Mouse (Mus musculus): ENCODE measurements around the gene Dclk1. TPM values are rescaled to one million over a fixed set of nuclear protein-coding genes. Genes with fewer than 3 reads are reported as not detected.

Gene Dclk1
- polyA plus RNA-seq, 1 experiment from 2014 or later = 44.8 TPM

- no peaks in the 10 kb centered on the region for H3K9me3 ChIP-seq
- H3K4me1 ChIP-seq = peaks cover 48% of the 10 kb centered on the region
- 86% methylated on average over 5 of the region's 5 CpGs for WGBS
- H3K27me3 ChIP-seq (replicated peaks; ENCODE audit: low read depth, poor library complexity, severe bottlenecking) = no peaks in the 10 kb centered on the region; the same call in 1 of the 2 replicates
- DNase-seq (ENCODE audit: low spot score) = no peak
- H3K36me3 ChIP-seq (replicated peaks) = no peaks in the 10 kb centered on the region
- H3K4me3 ChIP-seq = no peak overlapping the region
- H3K27ac ChIP-seq (replicated peaks) = no peak overlapping the region
Measured at GRCm38 (mm10) chr3:55528012-55528411, 285.8 kb downstream of the Dclk1 start.

- Histone ChIP-seq H3K27ac (replicated peaks) (no peak overlapping the region), H3K4me1 (peaks cover 41% of the 10 kb centered on the region), H3K4me3 (no peak overlapping the region), H3K27me3 (replicated peaks; ENCODE audit: low read depth, poor library complexity, severe bottlenecking) (no peaks in the 10 kb centered on the region; the same call in 1 of the 2 replicates), H3K9me3 (no peaks in the 10 kb centered on the region), H3K36me3 (replicated peaks) (no peaks in the 10 kb centered on the region)
- WGBS = 89% methylated on average over 2 of the region's 2 CpGs
- no peak for DNase-seq (ENCODE audit: low spot score)
Measured at GRCm38 (mm10) chr3:55529414-55529813, 287.2 kb downstream of the Dclk1 start.

- no peak for DNase-seq (ENCODE audit: low spot score)
- Histone ChIP-seq H3K4me3 (no peak overlapping the region), H3K27ac (replicated peaks) (no peak overlapping the region), H3K27me3 (replicated peaks; ENCODE audit: low read depth, poor library complexity, severe bottlenecking) (no peaks in the 10 kb centered on the region; the same call in 1 of the 2 replicates), H3K9me3 (no peaks in the 10 kb centered on the region), H3K4me1 (peaks cover 44% of the 10 kb centered on the region), H3K36me3 (replicated peaks) (no peaks in the 10 kb centered on the region)
- 76% methylated on average over 14 of the region's 14 CpGs for WGBS
Measured at GRCm38 (mm10) chr3:55531204-55532044, 289.3 kb downstream of the Dclk1 start.

GRCm38 (mm10) chr3:55532175-55532973, 290.2 kb downstream of the Dclk1 start:
- 90% methylated on average over 17 of the region's 17 CpGs for WGBS

GRCm38 (mm10) chr3:55535591-55536200, 293.5 kb downstream of the Dclk1 start:
- WGBS = 81% methylated on average over 9 of the region's 9 CpGs
- Histone ChIP-seq H3K27me3 (replicated peaks; ENCODE audit: low read depth, poor library complexity, severe bottlenecking) (no peaks in the 10 kb centered on the region; the same call in 1 of the 2 replicates), H3K27ac (replicated peaks) (no peak overlapping the region)

More at GRCm38 (mm10) chr3:55532175-55532973, 290.2 kb downstream of the Dclk1 start:
- H3K9me3 ChIP-seq = no peaks in the 10 kb centered on the region
- H3K4me3 ChIP-seq = no peak overlapping the region
- no peaks in the 10 kb centered on the region for H3K36me3 ChIP-seq (replicated peaks)
- DNase-seq (ENCODE audit: low spot score) = no peak
- H3K27ac ChIP-seq (replicated peaks) = no peak overlapping the region; the same call in 1 of the 2 replicates
- H3K4me1 ChIP-seq = peaks cover 50% of the 10 kb centered on the region
- H3K27me3 ChIP-seq (replicated peaks; ENCODE audit: low read depth, poor library complexity, severe bottlenecking) = no peaks in the 10 kb centered on the region; the same call in 1 of the 2 replicates

GRCm38 (mm10) chr3:55536901-55537300, 294.7 kb downstream of the Dclk1 start:
- H3K27ac ChIP-seq (replicated peaks) = peak overlapping the region; percentile 48; the same call in 1 of the 2 replicates
- WGBS = 42% methylated on average over 6 of the region's 6 CpGs
- H3K27me3 ChIP-seq (replicated peaks; ENCODE audit: low read depth, poor library complexity, severe bottlenecking) = peaks cover 2% of the 10 kb centered on the region; the same call in 1 of the 2 replicates
- no peaks in the 10 kb centered on the region for H3K9me3 ChIP-seq
- no peak for DNase-seq (ENCODE audit: low spot score)
- peaks cover 65% of the 10 kb centered on the region for H3K4me1 ChIP-seq
- H3K4me3 ChIP-seq = no peak overlapping the region
- no peaks in the 10 kb centered on the region for H3K36me3 ChIP-seq (replicated peaks)

More at GRCm38 (mm10) chr3:55535591-55536200, 293.5 kb downstream of the Dclk1 start:
- no peaks in the 10 kb centered on the region for H3K9me3 ChIP-seq
- H3K4me3 ChIP-seq = no peak overlapping the region
- peaks cover 75% of the 10 kb centered on the region for H3K4me1 ChIP-seq
- DNase-seq (ENCODE audit: low spot score) = no peak
- H3K36me3 ChIP-seq (replicated peaks) = no peaks in the 10 kb centered on the region

GRCm38 (mm10) chr3:55537714-55538113, 295.6 kb downstream of the Dclk1 start:
- 42% methylated on average over 5 of the region's 5 CpGs for WGBS
- Histone ChIP-seq H3K36me3 (replicated peaks) (no peaks in the 10 kb centered on the region), H3K4me3 (no peak overlapping the region), H3K27ac (replicated peaks) (peak overlapping the region; percentile 60), H3K9me3 (no peaks in the 10 kb centered on the region), H3K27me3 (replicated peaks; ENCODE audit: low read depth, poor library complexity, severe bottlenecking) (peaks cover 2% of the 10 kb centered on the region; the same call in 1 of the 2 replicates), H3K4me1 (peaks cover 68% of the 10 kb centered on the region)
- no peak for DNase-seq (ENCODE audit: low spot score)

GRCm38 (mm10) chr3:55539400-55539799, 297.2 kb downstream of the Dclk1 start:
- DNase-seq (ENCODE audit: low spot score) = peak; percentile 9
- Histone ChIP-seq H3K27ac (replicated peaks) (no peak overlapping the region; the same call in 1 of the 2 replicates), H3K9me3 (no peaks in the 10 kb centered on the region), H3K4me1 (peaks cover 72% of the 10 kb centered on the region), H3K4me3 (no peak overlapping the region), H3K36me3 (replicated peaks) (no peaks in the 10 kb centered on the region), H3K27me3 (replicated peaks; ENCODE audit: low read depth, poor library complexity, severe bottlenecking) (peaks cover 6% of the 10 kb centered on the region)
- WGBS = 60% methylated on average over 4 of the region's 4 CpGs

- H3K4me1 ChIP-seq = peaks cover 71% of the 10 kb centered on the region
- WGBS = 80% methylated on average over 12 of the region's 12 CpGs
- H3K36me3 ChIP-seq (replicated peaks) = no peaks in the 10 kb centered on the region
- H3K27ac ChIP-seq (replicated peaks) = no peak overlapping the region; the same call in 1 of the 2 replicates
- H3K4me3 ChIP-seq = no peak overlapping the region
- DNase-seq (ENCODE audit: low spot score) = peak; percentile 10
- H3K9me3 ChIP-seq = no peaks in the 10 kb centered on the region
- H3K27me3 ChIP-seq (replicated peaks; ENCODE audit: low read depth, poor library complexity, severe bottlenecking) = peaks cover 6% of the 10 kb centered on the region
Measured at GRCm38 (mm10) chr3:55539811-55540293, 297.7 kb downstream of the Dclk1 start.

GRCm38 (mm10) chr3:55540406-55541140, 298.4 kb downstream of the Dclk1 start:
- H3K4me3 ChIP-seq = no peak overlapping the region
- peak; percentile 5 for DNase-seq (ENCODE audit: low spot score)
- H3K4me1 ChIP-seq = peaks cover 73% of the 10 kb centered on the region
- peaks cover 6% of the 10 kb centered on the region for H3K27me3 ChIP-seq (replicated peaks; ENCODE audit: low read depth, poor library complexity, severe bottlenecking)
- 90% methylated on average over 6 of the region's 6 CpGs for WGBS
- H3K9me3 ChIP-seq = no peaks in the 10 kb centered on the region
- no peak overlapping the region for H3K27ac ChIP-seq (replicated peaks)
- no peaks in the 10 kb centered on the region for H3K36me3 ChIP-seq (replicated peaks)

- H3K27ac ChIP-seq (replicated peaks) = peak overlapping the region; percentile 75
- no peak overlapping the region for H3K4me3 ChIP-seq
- WGBS = 93% methylated on average over 1 of the region's 1 CpGs
- H3K27me3 ChIP-seq (replicated peaks; ENCODE audit: low read depth, poor library complexity, severe bottlenecking) = peaks cover 6% of the 10 kb centered on the region
- no peaks in the 10 kb centered on the region for H3K9me3 ChIP-seq
- DNase-seq (ENCODE audit: low spot score) = peak; percentile 6
- H3K36me3 ChIP-seq (replicated peaks) = no peaks in the 10 kb centered on the region
- H3K4me1 ChIP-seq = peaks cover 70% of the 10 kb centered on the region
Measured at GRCm38 (mm10) chr3:55541799-55542198, 299.6 kb downstream of the Dclk1 start.

Data from embryonic facial prominence, embryonic 10.5 days (tissue).